Mouse (Mus musculus) gastrocnemius, adult 18-20 months (tissue): Measurements from ENCODE around the gene Mpv17l2. TPM values are rescaled to one million over a fixed set of nuclear protein-coding genes. Genes with fewer than 3 reads are reported as not detected.

Experiments used
- DNase-seq: peaks from one replicate; pipeline ENCODE4 v3.0.0; 2021; ENCODE audit warnings: low spot score
- total RNA-seq, 2 experiments: library from RNA; stranded (reverse); gene quantifications; 2 replicates each; pipeline ENCODE4 v1.2.3; 2021

Mpv17l2 gene
- total RNA-seq, 2 experiments from 2014 or later = 19.9 to 20.9 TPM

DNA sequence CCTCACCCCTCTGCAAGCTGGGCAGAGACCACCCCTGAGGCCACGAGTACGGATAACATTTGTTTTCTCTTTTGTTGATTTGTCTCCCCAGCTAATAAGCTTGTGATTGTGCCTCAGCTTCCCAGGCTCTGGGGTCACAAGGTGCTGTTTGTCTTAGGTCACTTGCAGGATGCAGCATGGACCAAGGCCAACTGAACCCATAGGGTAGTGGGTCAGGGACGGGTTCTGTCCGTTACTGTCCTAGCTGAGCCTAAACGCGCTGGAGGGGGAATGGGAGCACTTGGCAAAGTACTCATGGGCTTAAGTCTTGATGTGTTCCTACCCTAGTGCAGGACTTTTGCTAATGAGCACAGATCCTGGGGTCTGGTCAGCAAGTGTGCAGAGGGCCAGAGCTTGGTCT is 6.8 kb upstream of the Mpv17l2 start:
- DNase-seq = no peak

DNA sequence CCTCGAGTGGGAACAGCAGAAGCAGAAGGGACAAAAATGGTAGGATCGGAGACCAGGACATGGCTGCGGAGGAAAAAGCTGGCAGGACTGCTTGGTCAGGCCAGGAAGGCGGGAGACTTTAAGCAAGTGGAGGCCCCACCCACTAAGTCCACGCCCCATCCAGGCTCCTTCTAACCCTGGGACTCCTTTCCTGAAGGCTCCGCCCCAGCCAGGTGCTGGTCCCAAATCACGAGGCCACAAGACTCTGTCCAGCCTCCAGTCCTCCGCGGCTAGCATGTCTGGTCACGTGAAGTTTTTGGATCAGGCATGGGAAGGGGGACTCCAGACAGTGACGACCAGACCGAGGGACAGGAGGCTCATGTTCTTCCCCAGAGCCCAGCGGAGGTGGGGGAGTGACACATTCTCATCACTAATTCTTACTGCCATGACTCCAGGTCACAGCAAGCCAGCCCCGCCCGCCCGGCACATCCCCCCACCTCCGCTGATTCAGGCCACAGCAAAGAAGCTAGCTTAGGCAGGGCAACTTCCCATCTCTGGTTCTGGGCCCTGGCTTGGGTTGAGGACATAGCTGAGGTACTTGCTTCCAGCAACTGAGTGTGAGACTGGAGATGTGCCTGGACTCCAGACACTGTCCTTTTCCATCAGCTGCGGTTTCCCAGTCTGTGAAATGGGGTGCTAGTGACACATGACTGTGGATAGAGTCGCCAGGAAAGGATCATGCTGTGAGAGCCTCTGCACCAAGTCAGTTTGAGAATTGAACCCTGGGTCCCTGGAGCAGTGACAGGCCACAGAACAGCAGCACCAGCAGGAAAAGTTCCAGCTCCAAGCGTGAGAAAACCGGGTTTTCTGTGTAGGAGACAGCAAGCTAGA is 6.1 kb upstream of the Mpv17l2 start:
- peak; percentile 83 for DNase-seq

- no peak for DNase-seq
Measured at GRCm38 (mm10) chr8:70765838-70766570, 5.3 kb upstream of the Mpv17l2 start.

DNA sequence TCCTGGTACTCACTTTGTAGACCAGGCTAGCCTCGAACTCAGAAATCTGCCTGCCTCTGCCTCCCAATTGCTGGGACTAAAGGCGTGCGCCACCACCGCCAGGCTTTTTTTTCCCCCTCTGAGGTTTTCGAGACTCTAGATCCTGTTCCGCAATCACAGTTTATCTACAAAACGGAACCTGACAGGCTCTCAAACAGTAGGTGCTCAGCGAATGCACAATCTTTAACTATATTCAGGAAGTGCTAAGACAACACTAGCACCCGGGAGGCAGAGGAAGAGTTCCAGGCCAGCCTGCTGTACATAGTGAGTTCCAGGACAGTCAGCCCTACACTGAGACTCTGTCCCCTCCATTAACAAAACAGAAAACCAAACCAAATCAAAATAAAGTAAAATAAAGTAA is 4.6 kb upstream of the Mpv17l2 start:
- DNase-seq = no peak

- DNase-seq = no peak
Measured at GRCm38 (mm10) chr8:70764676-70765075, 3.9 kb upstream of the Mpv17l2 start.

DNA sequence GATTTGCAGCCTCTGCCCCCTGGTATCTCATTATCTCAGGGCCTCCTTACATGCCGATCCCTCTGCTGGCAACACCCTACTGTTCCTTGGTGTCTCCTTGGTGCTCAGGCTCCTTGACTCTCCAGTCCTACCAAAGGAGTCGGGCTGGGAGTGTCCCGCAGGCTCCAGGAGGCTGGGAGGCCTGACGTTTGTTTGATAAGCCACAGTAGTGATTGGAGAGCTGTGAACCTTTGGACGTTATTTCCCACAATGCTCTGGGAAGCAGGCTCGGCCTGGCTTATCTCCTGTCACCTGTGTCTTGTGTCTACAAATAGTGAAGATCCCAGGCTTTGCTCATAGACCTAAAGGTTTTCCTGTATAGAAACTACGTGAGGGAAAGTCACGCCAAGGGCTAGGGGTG is 3.3 kb upstream of the Mpv17l2 start:
- no peak for DNase-seq

DNA sequence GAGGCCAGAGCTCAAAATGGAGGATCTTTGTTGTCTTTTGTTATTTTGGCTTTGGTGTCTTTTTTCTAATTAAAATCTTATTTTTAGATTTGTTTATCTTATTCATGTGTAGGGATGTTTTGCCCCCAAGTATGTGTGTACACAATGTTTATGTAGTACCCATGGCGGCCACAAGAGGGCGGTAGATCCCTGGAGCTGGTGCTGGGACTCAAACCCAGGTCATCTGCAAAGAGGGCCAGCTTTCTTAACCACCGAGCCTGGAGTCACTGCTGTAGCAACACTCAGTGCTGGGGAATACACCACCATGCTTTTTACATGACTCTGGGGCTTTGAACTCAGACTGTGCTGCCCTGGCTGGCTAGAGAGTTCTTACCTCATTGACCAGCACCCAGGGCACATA is 2.6 kb upstream of the Mpv17l2 start:
- no peak for DNase-seq

DNA sequence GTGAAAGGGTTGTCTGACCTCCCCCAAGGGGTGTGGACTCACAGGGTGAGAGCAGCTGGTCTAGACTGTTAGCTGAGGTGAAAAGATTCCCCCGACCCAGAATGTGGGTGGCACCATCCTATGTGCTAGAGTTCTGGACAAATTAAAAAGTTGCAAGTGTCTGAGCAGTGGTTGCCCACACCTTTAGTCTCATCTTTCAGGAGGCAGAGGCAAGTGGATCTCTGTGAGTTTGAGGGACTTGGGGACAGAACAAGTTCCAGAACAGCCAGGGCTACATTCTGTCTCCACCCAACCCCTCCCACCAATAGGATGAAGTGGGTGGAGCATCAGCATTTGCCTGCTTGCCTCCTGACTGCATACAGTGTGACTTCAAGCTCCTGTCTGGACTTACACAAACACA is 1.4 kb upstream of the Mpv17l2 start:
- no peak for DNase-seq

GRCm38 (mm10) chr8:70760350-70760749 is 396 bp downstream of the Mpv17l2 start:
- DNase-seq = no peak

DNA sequence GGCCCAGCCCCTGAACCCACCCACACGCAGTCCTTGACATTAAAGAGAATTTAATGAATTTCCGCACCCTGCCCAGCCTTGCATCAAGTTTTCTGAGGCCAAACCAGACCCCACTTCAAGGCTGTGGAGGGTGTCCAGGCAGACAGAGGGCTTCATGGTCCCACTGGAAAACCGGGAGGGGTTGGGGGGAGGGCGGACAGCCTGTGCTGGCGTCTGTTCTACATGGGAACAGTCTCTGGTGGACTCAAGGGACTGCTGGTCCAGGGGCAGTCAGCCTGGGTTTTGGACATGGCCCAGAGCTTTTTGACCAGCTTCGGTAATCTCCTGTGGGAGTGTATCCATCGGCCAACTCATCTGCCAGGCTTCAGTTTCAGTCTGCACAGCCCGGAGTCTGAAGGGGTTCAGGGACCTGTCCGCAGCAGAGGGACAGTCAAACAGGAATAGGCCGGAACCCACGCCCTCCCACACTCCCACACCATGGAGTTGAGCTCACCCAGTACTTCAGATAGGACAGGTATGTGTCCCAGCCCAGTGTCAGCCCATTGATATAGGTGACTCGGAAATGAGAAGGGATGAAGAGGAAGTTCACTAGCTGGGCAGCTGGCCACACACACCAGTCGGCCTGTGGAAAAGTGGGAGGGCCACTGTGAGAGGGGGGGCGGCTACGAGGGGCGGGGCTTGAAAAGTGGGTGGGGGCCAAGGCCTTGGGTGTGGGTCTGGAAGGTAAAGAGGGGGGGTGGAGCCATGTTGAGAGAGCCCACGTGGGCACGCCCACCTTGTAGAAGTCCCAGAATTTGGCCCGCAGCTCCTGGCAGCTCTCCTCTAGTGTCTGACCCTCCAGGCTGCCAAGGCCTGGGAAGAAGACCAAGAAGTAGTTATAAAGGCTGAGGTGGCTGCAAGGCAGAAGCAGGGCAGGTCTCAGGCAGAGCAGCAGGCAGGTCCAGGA is 1.9 kb downstream of the Mpv17l2 start:
- DNase-seq = no peak

DNA sequence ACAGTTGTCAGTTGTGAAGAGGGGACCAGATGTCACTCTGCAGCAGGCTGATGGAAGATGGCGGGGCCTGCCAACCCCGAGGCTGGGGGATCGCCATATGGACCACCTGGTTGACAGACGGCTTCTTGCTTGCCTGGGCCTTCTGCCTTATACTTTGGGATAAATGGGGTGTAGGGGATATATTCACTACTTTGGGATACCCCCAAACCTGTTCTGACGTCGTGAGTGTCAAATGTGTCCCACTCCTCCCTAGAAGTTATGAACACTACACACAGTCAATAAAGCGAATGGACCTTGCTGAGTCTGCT is 2.5 kb downstream of the Mpv17l2 start:
- DNase-seq = no peak

- no peak for DNase-seq
Measured at GRCm38 (mm10) chr8:70757523-70758307, 3.0 kb downstream of the Mpv17l2 start.

GRCm38 (mm10) chr8:70756476-70757040 is 4.2 kb downstream of the Mpv17l2 start:
- no peak for DNase-seq

- DNase-seq = no peak
Measured at GRCm38 (mm10) chr8:70755661-70756475, 4.9 kb downstream of the Mpv17l2 start.

DNA sequence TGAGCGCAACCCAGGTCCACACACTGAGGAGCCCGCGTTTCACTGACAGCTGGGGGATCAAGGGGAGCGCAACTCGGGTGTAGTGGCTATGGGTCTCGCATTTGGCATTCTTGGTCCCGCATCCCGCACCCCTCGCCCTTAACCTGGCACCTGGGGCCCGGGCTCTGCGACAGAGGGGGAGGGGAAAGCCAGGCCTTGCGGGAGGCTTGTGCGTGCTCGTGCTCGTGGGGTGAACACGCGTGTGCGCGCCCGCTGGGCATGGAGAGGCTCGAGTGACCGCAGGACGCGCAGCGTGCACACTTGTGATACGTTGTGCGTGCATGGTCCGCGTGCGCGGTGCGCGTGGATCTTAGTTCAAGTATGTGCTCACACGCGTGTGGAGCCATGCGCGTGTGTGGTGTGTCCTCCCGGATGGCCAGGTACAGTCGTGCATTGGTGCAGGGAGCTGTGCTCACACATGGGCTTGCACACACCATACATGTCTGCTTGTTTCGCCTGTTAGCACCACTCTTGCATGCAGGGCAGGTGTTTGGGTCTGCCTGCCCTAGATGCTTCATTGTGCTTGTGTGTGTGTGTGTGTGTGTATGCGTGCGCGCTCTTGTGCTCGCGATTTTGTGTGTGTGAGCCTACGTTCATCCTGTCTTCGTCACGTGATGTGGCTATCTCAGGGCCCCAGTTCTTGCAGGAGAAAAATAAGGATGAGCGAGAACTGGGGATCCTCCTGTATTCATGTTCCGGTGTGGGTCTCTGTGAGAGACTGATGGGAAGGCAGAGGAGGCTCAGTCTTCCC is 5.7 kb downstream of the Mpv17l2 start:
- no peak for DNase-seq

DNA sequence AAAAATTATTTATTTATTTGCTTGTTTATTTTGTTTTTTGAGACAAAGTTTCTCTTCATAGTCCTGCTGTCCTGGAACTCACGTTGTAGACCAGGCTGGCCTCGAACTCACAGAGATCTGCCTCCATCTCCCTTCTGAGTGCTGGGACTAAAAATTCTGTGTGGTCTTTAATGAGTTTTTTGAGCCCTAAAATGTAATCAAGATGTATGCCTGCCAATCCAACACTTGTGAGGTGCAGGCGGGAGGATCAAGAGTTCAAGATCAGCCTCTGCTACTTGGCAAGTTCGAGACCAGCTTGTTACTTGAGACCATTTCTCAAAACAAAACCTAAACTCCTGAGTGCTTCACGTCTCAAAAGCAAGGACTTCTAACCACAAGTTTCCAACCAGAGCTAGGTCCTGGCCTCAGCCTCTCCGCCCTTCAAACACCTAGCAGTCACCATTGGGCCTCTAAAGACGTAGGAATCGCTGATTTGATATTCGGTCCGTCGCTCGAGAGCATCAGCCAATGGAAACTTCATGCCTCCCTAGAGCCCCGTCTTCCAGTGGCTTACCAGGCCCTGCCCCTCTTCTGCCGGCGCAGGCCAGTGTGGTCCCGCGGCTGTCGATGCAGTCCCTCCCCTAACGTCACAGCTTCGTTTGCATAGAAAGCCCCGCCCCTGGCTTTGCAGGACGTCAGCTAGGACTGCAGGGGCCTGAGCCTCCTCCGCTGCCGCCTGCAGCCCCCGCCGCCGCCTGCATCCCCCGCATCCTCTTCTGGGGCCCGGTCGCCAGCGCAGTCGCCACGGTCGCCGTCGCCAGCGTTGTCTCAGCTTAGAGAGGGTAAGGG is 6.5 kb downstream of the Mpv17l2 start, which contains the start of gene Rab3a:
Gene Rab3a (plus strand): TSS at position 637 of the 828 bp plus-strand sequence.
- peak; percentile 98 for DNase-seq

DNA sequence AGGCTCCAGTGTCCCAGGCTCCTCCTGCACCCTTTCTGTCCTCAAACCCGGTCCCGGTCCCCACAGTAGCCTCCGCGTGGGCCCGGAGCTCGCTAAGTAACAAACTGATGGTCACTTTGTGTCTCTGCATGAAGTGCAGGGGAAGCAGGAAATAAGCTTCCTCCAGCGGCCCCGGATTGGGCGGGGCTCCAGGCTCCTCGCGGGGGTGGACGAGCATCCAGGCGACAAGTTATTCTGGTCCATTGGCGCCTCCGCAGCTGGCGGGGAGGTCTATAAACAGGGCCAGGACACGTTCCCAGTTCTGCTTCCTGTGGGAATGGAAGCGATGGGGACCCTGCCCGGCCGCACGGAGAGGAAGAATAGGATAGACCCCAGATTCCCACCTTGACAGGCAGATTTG is 7.6 kb downstream of the Mpv17l2 start:
- DNase-seq = peak; percentile 95
